Mouse (Mus musculus): ENCODE measurements around the gene Guca1b. TPM values are rescaled to one million over a fixed set of nuclear protein-coding genes. Genes with fewer than 3 reads are reported as not detected.

Gene Guca1b
- 1 to 10 TPM; 1.0 to 3.3 (median 1.5) TPM for total RNA-seq (2022)

- DNase-seq (ENCODE audit: low spot score in 2 of 2): no peak
Observed at GRCm38 (mm10) chr17:47385145-47385544, at the start of gene Guca1b. Guca1b (plus strand) TSS chr17:47385393.

- DNase-seq (ENCODE audit: low spot score in 2 of 2): no peak
Observed at GRCm38 (mm10) chr17:47343121-47343520, 42.1 kb upstream of the Guca1b start.

DNA sequence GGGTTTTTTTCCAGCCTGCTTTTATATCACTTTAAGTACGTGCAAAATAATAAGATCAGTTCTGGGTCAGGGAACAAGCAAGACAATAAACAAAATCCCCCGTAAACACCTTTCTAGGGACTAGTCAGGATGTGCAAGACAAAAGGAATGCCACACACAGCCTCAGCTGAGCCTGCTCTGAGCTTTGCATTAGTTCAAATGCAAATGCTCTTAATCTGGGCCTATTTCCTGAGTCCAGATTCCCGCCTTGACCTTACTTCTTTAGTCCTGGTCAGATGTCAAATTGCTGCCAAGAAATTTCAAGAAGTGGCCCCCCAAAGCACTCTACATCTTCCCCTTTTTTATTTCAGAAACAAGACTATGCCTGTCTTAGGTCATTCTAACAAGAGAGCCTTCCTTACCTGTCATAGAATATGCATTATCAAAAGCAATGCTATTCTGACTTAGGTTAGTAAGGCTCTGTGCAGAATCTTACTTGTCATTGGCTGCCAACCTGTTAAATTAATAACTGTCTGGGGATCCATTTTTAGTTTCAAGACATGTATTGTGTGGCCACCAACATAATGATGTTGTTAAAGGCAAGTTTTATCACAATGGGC lies 35.4 kb upstream of the Guca1b start:
- no peak for DNase-seq (ENCODE audit: low spot score in 2 of 2)

- no peak for DNase-seq (ENCODE audit: low spot score in 2 of 2)
Observed at GRCm38 (mm10) chr17:47359964-47360363, 25.2 kb upstream of the Guca1b start.

- no peak for DNase-seq (ENCODE audit: low spot score in 2 of 2)
Observed at GRCm38 (mm10) chr17:47361343-47361742, 23.9 kb upstream of the Guca1b start.

DNA sequence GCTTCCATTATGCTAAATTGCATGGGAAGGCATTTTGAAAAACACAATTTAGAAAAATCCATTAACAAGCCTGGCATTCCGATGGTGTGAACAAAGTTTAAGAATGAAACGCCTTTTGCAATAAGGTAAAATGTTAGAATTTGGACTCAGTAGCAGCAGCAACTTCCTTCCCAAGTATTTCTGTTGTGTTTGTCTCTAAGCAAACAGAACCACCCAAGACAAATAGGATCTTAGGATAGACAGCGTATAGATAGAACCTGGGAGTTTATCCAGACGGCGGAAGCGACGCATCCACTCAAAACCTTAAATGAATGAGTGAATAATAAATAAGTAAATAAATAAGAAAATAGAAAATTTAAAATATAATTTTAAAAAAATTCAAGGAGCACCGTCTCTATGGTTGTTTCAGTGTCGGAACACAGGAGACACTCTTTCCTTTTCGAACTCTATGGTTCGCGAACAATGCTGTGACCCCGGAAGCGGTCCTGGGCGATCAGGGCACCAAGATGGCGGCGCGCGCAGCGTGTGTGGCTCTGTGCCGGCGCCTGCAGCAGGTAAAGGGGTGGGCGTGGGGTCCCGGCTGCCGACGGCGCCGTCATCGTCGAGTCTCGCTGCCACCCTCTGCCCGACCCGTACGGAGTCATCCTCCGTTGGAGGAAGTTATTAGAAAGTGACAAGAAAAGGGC lies 16.6 kb upstream of the Guca1b start, which contains the start of gene Mrps10:
TSS of gene Mrps10 (plus strand) at position 487 of the 686 bp plus-strand sequence.
- DNase-seq (ENCODE audit: low spot score in 2 of 2): peak; percentile 83 to 85

- no peak for DNase-seq (ENCODE audit: low spot score in 2 of 2)
Observed at GRCm38 (mm10) chr17:47369087-47369443, 16.1 kb upstream of the Guca1b start.

- peak; percentile 42 to 67 for DNase-seq (ENCODE audit: low spot score in 2 of 2)
Observed at GRCm38 (mm10) chr17:47371451-47371850, 13.7 kb upstream of the Guca1b start.

GRCm38 (mm10) chr17:47373991-47374390 lies 11.2 kb upstream of the Guca1b start:
- no peak for DNase-seq (ENCODE audit: low spot score in 2 of 2)

DNA sequence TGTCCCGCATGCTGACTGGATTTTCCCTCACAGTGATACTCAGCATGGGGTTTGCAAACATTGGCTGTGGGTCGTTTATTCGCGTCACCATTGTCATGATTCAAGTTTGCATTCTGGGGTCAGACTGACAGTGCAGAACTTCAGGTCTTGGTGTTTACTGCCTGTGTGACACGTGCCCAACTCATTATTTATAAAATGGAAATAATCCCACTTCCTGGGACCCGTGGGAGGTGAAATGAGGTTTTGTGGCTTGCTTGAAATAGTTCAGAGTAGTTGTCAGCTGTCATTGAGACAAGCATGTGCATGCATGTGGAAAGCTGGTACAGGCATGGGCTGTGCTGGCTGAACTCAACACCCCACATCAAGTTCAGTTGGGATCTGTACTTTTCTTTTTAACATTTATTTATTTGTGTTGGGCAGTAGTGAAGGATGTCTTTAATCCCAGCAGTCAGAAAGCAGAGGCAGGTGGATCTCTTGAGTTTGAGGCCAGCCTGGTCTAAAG lies 8.4 kb upstream of the Guca1b start:
- no peak for DNase-seq (ENCODE audit: low spot score in 2 of 2)

DNA sequence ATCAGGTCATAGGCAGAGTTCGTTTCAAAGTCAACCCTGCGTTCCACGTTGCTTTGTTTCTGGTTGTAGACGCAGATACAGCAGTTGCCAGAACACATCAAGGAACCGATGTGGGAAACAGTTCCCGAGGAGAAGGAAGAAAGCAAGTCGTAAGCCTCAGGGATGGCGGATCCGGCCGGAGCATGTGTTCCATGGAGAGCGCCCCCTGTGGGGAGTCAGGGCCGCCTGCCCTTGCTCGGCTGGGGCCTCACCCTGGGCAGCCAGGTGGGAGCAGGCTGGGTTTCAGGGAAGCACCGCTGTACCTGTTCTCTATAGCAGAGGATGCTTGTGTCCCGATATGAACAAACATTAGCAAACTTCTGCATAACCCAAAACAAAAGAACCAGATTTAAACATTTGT lies 7.1 kb upstream of the Guca1b start:
- no peak for DNase-seq (ENCODE audit: low spot score in 2 of 2)

DNA sequence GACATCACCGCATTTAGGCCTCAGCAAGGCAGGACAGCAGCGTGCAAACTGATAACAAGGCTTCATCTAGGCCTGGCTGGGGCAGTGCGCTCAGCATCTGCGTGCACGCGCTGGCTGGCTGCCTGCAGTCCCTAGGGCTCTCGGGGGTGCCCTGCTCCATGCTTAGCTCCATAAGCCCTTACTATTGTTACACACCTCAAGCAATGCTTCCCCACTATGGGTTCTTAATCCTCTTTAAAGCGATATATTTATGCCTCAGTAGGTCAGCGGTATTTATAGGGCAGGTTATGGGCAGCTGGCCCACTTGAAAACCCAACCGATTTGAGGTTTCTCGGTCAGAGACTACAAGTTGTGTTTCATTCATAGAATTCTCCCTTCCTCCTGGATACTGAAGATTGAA lies 3.3 kb upstream of the Guca1b start:
- DNase-seq (ENCODE audit: low spot score in 2 of 2): no peak

- no peak for DNase-seq (ENCODE audit: low spot score in 2 of 2)
Observed at GRCm38 (mm10) chr17:47383266-47383665, 1.9 kb upstream of the Guca1b start.

- no peak for DNase-seq (ENCODE audit: low spot score in 2 of 2)
Observed at GRCm38 (mm10) chr17:47384064-47384463, 1.1 kb upstream of the Guca1b start.

GRCm38 (mm10) chr17:47386649-47387048 lies 1.5 kb downstream of the Guca1b start:
- DNase-seq (ENCODE audit: low spot score in 2 of 2): peak in 1 of 2 experiments; percentile 18

- no peak for DNase-seq (ENCODE audit: low spot score in 2 of 2)
Observed at GRCm38 (mm10) chr17:47394223-47394869, 9.2 kb downstream of the Guca1b start.

DNA sequence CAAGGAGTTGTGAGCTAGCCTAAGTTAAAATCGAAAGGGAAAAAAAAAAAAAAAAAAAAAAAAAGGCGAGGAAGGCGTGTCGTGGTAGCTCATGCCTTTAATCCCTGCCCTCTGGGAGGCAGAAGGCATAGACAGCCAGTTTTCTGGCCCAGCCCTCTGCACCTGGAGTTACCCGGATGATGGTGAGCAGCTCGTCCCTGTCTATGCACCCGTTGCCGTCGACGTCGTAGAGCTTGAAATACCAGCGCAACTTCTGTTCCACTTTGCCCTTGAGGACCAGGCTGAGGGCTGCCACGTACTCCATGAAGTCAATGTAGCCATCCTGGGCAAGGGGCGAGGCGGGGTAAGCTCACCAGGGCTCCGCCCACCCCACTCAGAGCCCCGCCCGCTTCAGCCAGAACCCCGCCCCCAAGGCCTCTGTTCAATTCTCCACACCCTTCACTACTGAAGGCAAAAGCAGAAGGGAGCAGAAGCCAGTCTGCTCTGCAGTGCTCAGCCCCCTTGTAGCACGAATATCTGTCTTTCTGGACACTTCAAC lies 10.3 kb downstream of the Guca1b start:
- DNase-seq (ENCODE audit: low spot score in 2 of 2): no peak

GRCm38 (mm10) chr17:47399091-47399490 lies 13.9 kb downstream of the Guca1b start:
- DNase-seq (ENCODE audit: low spot score in 2 of 2): no peak

GRCm38 (mm10) chr17:47400451-47400850 lies 15.3 kb downstream of the Guca1b start, which contains the start of gene Guca1a:
Guca1a (minus strand) TSS chr17:47400584.
- no peak for DNase-seq (ENCODE audit: low spot score in 2 of 2)

GRCm38 (mm10) chr17:47407717-47408557 lies 22.7 kb downstream of the Guca1b start:
- no peak for DNase-seq (ENCODE audit: low spot score in 2 of 2)

DNA sequence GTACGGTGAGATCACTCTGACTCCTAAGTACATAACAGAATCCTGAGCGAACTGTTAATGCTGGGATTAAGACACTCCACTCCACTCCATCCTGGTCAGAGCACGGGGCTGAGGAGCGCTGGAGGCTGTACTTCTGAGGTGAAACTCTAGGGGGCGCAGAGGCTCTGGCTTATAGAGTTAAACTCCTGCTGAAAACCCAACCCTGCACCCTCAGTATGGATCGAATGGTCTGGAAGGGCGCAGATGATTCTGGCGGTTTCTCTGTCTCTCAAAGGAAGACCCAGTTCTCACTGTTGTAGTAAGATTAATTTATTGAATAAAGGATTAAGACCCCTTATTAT lies 23.3 kb downstream of the Guca1b start:
- peak in 1 of 2 experiments; percentile 31 for DNase-seq (ENCODE audit: low spot score in 2 of 2)

Measured in layer of hippocampus, adult 8-10 months (tissue).